Mouse (Mus musculus) forebrain, embryonic 14.5 days (tissue): ENCODE measurements around the gene Oaz2. TPM values are rescaled to one million over a fixed set of nuclear protein-coding genes. Genes with fewer than 3 reads are reported as not detected.

Experiments used
- ATAC-seq: fragments of 200-750 bp; cut with Nextera tagmentation; 2 replicates; pipeline ENCODE4 v1.8.0; 2017; ENCODE audit warnings: mild to moderate bottlenecking, moderate library complexity
- DNase-seq: peaks from one replicate; pipeline ENCODE4 v3.0.0-alpha.2; 2015; ENCODE audit warnings: low spot score
- H3K27ac ChIP-seq: fragments of 300-500 bp; sonication (generic); 2 replicates; pipeline ENCODE4 v1.5.1; 2014; ENCODE audit warnings: low read depth, mild to moderate bottlenecking, control low read depth, low read length, moderate library complexity
- H3K27me3 ChIP-seq: fragments of 300-500 bp; sonication (generic); replicated peaks from 2 replicates; pipeline ENCODE4 v1.6.1; 2014; ENCODE audit warnings: low read length, control low read depth, mixed read lengths; ENCODE audit not compliant: control insufficient read depth, insufficient read depth
- H3K36me3 ChIP-seq: fragments of 300-500 bp; sonication (generic); 2 replicates; pipeline ENCODE4 v1.6.1; 2014; ENCODE audit warnings: low read length, control low read depth; ENCODE audit not compliant: control insufficient read depth, insufficient read depth
- H3K4me1 ChIP-seq: fragments of 300-500 bp; sonication (generic); 2 replicates; pipeline ENCODE4 v1.6.1; 2014; ENCODE audit warnings: antibody characterized with exemption, low read length, control low read depth; ENCODE audit not compliant: control insufficient read depth, insufficient read depth
- H3K4me2 ChIP-seq: fragments of 300-500 bp; sonication (generic); 2 replicates; pipeline ENCODE4 v1.6.1; 2014; ENCODE audit warnings: mild to moderate bottlenecking, control low read depth, low read length
- H3K4me3 ChIP-seq: fragments of 300-500 bp; sonication (generic); 2 replicates; pipeline ENCODE4 v1.5.1; 2014; ENCODE audit warnings: low read depth, low read length, control low read depth
- H3K9ac ChIP-seq: fragments of 300-500 bp; sonication (generic); 2 replicates; pipeline ENCODE4 v1.6.1; 2014; ENCODE audit warnings: mild to moderate bottlenecking, low read length, control low read depth, moderate library complexity
- H3K9me3 ChIP-seq: fragments of 300-500 bp; sonication (generic); replicated peaks from 2 replicates; pipeline ENCODE4 v1.6.1; 2016; ENCODE audit warnings: low read length, control low read depth, mixed read lengths; ENCODE audit not compliant: control insufficient read depth
- WGBS: fragments of 180-500 bp; shearing (Covaris S2); extraction: QIAGEN DNeasy Blood & Tissue Kit; methylation state at CpG from one replicate; pipeline ENCODE4 v1.1.7; 2014; 5-methylcytosine and 5-hydroxymethylcytosine counted together
- polyA plus RNA-seq: library from polyadenylated mRNA; unstranded; fragments of >200 nt; fragmentation: Nextera tagmentation; extraction: Ambion mirVana; gene quantifications from 2 replicates; pipeline ENCODE4 v1.2.1, GENCODE M21; 2014

Gene Oaz2
- polyA plus RNA-seq, 1 experiment from 2014 or later = 206 TPM

- Histone ChIP-seq H3K4me3 (peak overlapping the region; percentile 64), H3K9ac (peak overlapping the region; percentile 61), H3K4me2 (peak overlapping the region; percentile 98), H3K36me3 (no peaks in the 10 kb centered on the region), H3K27me3 (peaks cover 42% of the 10 kb centered on the region), H3K4me1 (peaks cover 7% of the 10 kb centered on the region; the same call in 1 of the 2 replicates), H3K27ac (no peak overlapping the region), H3K9me3 (no peaks in the 10 kb centered on the region)
- DNase-seq (peak; percentile 19), ATAC-seq (peak; percentile 79)
- WGBS = under 1% methylated on average over 66 of the region's 78 CpGs
These were observed 37.0 kb upstream of the Oaz2 start for GRCm38 (mm10) chr9:65630631-65631353.

- peaks cover 42% of the 10 kb centered on the region for H3K27me3 ChIP-seq
- H3K27ac ChIP-seq = no peak overlapping the region
- no peaks in the 10 kb centered on the region for H3K36me3 ChIP-seq
- H3K4me3 ChIP-seq = peak overlapping the region; percentile 64
- WGBS = 13% methylated on average over 16 of the region's 16 CpGs
- ATAC-seq (0 out of 2 replicates have a peak, but pooled peaks have one; percentile 5), DNase-seq (no peak)
- H3K4me1 ChIP-seq = peaks cover 7% of the 10 kb centered on the region; the same call in 1 of the 2 replicates
- no peaks in the 10 kb centered on the region for H3K9me3 ChIP-seq
- H3K9ac ChIP-seq = peak overlapping the region; percentile 61
- H3K4me2 ChIP-seq = peak overlapping the region; percentile 98
These were observed 36.3 kb upstream of the Oaz2 start for GRCm38 (mm10) chr9:65631354-65632021.

DNA sequence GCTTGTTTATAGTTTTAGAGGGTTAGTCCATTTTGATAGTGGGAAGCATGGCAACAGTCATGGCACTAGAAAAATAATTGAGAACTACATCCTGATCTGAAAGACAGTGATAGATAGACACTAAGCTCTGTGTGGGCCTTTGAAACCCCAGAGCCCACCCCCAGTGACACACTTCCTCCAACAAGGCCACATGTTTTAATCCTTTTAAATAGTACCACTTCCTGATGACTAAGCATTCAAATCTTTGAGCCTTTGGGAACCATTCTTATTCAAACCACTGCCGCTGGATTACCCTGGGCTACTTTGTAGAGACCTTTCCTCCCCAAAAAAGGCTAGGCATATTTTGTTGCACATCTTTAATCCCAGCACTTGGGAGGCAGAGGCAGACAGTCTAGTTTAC lies 32.0 kb upstream of the Oaz2 start:
- H3K4me3 ChIP-seq = no peak overlapping the region
- no peaks in the 10 kb centered on the region for H3K9me3 ChIP-seq
- no peak overlapping the region for H3K27ac ChIP-seq
- 53% methylated on average over 1 of the region's 1 CpGs for WGBS
- no peaks in the 10 kb centered on the region for H3K4me1 ChIP-seq
- H3K4me2 ChIP-seq = no peak overlapping the region
- peaks cover 18% of the 10 kb centered on the region for H3K27me3 ChIP-seq
- ATAC-seq = no peak
- DNase-seq = no peak
- no peak overlapping the region for H3K9ac ChIP-seq
- no peaks in the 10 kb centered on the region for H3K36me3 ChIP-seq

DNA sequence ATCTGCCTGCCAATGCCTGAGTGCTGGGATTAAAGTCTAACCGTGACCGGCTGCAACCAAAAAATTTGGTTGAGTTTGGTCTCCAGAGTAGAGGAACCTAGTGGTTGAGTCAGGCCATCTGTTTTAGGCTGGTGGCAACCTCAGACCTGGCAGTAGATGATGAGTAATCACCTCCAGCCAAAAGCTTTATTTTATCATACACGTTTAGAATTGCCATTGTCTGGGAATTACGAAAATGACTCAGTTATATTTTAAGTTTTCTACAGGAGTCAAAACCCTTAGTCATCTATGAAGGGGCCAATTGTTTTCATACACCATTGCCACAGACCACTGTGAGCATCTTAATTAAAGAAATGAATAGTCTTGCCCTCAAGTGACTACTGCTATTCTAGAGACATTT lies 30.9 kb upstream of the Oaz2 start:
- DNase-seq = no peak
- no peaks in the 10 kb centered on the region for H3K4me1 ChIP-seq
- no peak overlapping the region for H3K4me3 ChIP-seq
- H3K4me2 ChIP-seq = no peak overlapping the region
- H3K9me3 ChIP-seq = no peaks in the 10 kb centered on the region
- peaks cover 6% of the 10 kb centered on the region; the same call in 1 of the 2 replicates for H3K27me3 ChIP-seq
- ATAC-seq = no peak
- H3K36me3 ChIP-seq = no peaks in the 10 kb centered on the region
- 84% methylated on average over 4 of the region's 4 CpGs for WGBS
- H3K27ac ChIP-seq = no peak overlapping the region
- no peak overlapping the region for H3K9ac ChIP-seq

DNA sequence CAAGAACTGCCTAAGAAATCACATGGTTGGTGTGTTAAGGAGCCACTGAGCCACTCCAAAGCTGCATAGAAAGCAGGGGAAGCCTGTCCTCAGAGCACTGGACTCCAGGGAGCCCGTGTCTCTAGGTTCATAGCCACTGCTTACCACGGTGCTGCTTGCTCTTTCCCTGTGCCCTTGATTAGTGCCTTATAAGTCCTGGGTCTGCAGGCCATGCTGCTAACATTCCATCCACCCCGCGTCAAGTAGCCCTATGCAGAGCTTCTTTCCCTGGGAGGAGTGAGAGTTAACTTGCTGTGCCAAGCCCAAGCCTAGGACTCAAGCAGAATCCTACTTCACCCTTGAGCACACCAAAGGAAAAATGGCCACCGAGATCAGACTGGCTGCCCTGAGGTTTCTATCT lies 28.7 kb upstream of the Oaz2 start:
- Histone ChIP-seq H3K4me1 (no peaks in the 10 kb centered on the region), H3K9me3 (no peaks in the 10 kb centered on the region), H3K9ac (no peak overlapping the region), H3K4me2 (no peak overlapping the region), H3K36me3 (no peaks in the 10 kb centered on the region), H3K27me3 (no peaks in the 10 kb centered on the region), H3K4me3 (no peak overlapping the region), H3K27ac (no peak overlapping the region)
- 50% methylated on average over 5 of the region's 5 CpGs for WGBS
- no peak for ATAC-seq
- no peak for DNase-seq

DNA sequence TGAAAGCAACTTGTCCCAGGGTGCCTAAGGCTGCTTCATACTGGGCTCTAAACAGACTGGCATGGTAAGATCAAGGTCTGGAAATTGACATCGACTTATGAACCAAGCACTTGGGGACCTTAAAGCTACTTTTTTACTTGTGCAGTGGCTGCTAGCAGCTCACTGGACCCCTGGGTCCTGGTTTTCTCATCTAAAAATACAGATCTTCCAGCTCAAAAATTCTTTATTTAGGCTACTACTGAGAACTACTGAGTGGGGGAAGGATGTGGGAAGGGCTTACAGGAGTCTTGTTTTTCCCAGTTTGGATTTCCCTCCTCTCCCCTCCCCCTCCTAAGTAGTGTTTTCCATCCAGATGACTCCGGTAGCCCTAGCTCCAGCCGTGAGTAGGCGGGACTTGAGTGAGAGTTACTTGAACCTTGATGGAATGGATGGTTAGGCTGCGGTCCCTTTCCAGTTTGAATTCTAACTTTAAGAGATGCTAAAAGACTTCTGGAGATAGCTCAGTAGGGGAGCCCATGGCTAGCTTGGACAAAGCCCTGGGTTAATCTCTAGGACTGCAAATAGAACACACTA lies 26.9 kb upstream of the Oaz2 start:
- Histone ChIP-seq H3K36me3 (no peaks in the 10 kb centered on the region), H3K27ac (no peak overlapping the region), H3K9ac (no peak overlapping the region), H3K27me3 (no peaks in the 10 kb centered on the region), H3K4me3 (no peak overlapping the region), H3K4me1 (no peaks in the 10 kb centered on the region), H3K9me3 (no peaks in the 10 kb centered on the region), H3K4me2 (no peak overlapping the region)
- 10% methylated on average over 5 of the region's 5 CpGs for WGBS
- DNase-seq (no peak), ATAC-seq (no peak)

DNA sequence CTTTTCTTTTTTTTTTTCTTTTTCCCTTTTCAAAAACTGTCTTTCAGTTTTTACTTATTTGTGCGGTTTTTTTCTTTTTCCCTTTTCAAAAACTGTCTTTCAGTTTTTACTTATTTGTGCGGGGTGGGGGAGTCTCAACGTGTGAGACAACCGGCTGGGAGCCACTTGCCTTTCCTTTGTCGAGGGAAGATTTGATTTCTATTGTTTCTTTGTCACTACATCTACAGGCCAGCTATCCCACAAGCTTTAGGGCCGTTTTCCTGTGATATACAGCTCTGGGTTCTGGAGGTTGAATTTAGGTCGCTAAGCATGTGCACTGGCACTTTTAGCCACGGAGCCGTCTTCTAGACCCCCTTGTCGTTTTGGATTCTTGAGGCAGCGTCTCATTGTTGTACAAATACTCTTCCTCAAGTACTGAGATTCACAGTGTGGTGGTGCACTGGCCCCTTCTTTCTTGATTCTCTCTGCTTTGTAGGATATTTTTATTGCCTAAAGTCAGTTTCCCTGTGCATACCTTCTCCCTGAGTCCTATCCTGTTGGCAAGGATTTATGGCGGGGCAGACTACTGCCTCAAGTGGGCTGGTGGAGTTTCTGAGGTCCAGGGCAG lies 26.3 kb upstream of the Oaz2 start:
- DNase-seq = no peak
- Histone ChIP-seq H3K36me3 (no peaks in the 10 kb centered on the region), H3K27me3 (no peaks in the 10 kb centered on the region), H3K4me1 (no peaks in the 10 kb centered on the region), H3K9me3 (no peaks in the 10 kb centered on the region), H3K4me3 (no peak overlapping the region), H3K4me2 (no peak overlapping the region), H3K9ac (no peak overlapping the region), H3K27ac (no peak overlapping the region)
- WGBS = 10% methylated on average over 12 of the region's 12 CpGs
- ATAC-seq = no peak

DNA sequence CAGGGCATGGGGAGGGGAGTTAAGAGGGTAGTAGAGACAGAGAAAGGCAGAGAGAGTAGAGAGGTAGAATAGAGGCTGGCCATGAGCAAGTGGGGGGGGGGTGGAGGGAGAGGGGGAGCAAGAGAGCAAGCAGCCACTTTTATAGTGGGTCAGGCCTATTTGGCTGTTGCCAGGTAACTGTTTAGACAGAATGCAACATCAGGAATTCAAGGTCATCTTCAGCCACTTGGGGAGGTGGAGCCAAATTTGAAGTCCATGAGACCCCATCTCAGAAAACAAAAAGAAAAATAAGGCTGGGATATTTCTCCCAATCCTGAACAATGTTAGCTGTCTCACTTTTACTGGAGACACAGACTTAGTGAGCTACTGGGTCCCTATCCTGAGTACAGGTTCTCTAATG lies 25.3 kb upstream of the Oaz2 start:
- Histone ChIP-seq H3K27me3 (no peaks in the 10 kb centered on the region), H3K4me1 (no peaks in the 10 kb centered on the region), H3K9me3 (no peaks in the 10 kb centered on the region), H3K36me3 (no peaks in the 10 kb centered on the region), H3K4me3 (no peak overlapping the region), H3K9ac (no peak overlapping the region), H3K27ac (no peak overlapping the region), H3K4me2 (no peak overlapping the region)
- ATAC-seq (no peak), DNase-seq (no peak)
